Comparison of ENCODE assay signal across 13 mouse cellular contexts in the genomic region with DNA sequence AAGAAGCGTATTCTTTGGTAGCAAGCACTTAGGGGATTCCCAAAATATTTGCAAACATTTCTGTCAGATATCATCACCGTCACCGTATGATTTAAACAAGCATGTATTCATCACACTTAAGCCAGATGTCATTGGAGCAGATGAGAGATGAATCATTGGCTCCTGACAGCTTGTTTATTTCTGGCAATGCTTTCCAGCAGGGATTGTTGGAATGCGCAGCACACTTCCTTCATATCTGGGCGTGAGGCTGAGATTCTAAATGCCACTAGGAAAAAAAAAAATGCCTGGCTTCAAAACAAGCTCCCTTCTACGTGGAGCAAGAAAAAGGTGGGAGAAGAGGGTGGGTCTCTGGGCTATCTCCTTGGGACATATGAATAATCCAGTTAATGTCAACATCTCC.
DNase-seq lines count a peak whose midpoint lies in the region; ATAC-seq and TF ChIP-seq lines count a peak whose summit lies in the region.
"Had no signal": no experiment of that assay in that cellular context is flagged by ENCODE, and none has a peak within 500 bp of the region (broad histone marks: within the 10 kb centered on the region; RNA-seq: fewer than 3 reads in every experiment).

No protein-coding gene starts in this region.

- peak; percentile 21 to 38 for DNase-seq in frontal cortex, postnatal 36 days (ENCODE audit: low spot score in 2 of 2)
- DNase-seq in frontal cortex, postnatal 10 days (ENCODE audit: low spot score in 2 of 2): no peak
- DNase-seq in lung, adult 18-20 months: peak; percentile 3 to 24
- DNase-seq in lung, adult 2 months: no peak
- DNase-seq in layer of hippocampus, adult 2 months (ENCODE audit: low spot score in 2 of 2): peak; percentile 37 to 55
- peak; percentile 12 for DNase-seq in mesoderm, embryonic 11.5 days (ENCODE audit: low read depth, low spot score)
- DNase-seq in adrenal gland, postnatal 36 days: no peak
- DNase-seq: cerebellum, adult 9-11 months; gastrocnemius, postnatal 25 days; liver, postnatal 0 days had no signal

- H3K27ac ChIP-seq in layer of hippocampus, adult 2 months: no peak overlapping the region
- H3K27ac ChIP-seq: embryonic facial prominence, embryonic 13.5 days had no signal

- TF ChIP-seq POLR2A in lung, adult 2 months (IDR thresholded peaks at IDR 0.05; ENCODE audit: borderline replicate concordance, extremely low read depth, low read depth, low read length): no peak

- no peak for ATAC-seq in megakaryocyte progenitor cell, adult 5-6 weeks (replicated peaks; ENCODE audit: poor library complexity)
- ATAC-seq: liver, postnatal 0 days had no signal

- no peak overlapping the region for H3K4me3 ChIP-seq in lung, adult 2 months (replicated peaks; ENCODE audit: extremely low read depth, low read depth, low read length)
- no peak overlapping the region for H3K4me3 ChIP-seq in layer of hippocampus, adult 2 months
- H3K4me3 ChIP-seq: embryonic facial prominence, embryonic 13.5 days; myocyte had no signal

- 27% methylated on average over 6 of the region's 6 CpGs for WGBS in lung, adult 2 months

- H3K4me1 ChIP-seq in lung, adult 2 months (ENCODE audit: control insufficient read depth, insufficient read depth, low read length): no peaks in the 10 kb centered on the region; the same call in 1 of the 2 replicates

- TF ChIP-seq CTCF in lung, adult 2 months (IDR thresholded peaks at IDR 0.05; ENCODE audit: insufficient read depth, low read length): no peak
- TF ChIP-seq CTCF in layer of hippocampus, adult 2 months (conservative IDR thresholded peaks at IDR 0.05): no peak

Comparison
In these comparisons a context has a peak if more than half of its experiments do, and no peak if none do; other contexts are left out.
1. DNase-seq: peak in frontal cortex, postnatal 36 days (2 of 2), lung, adult 18-20 months (2 of 2), layer of hippocampus, adult 2 months (2 of 2) and mesoderm, embryonic 11.5 days (single experiment); none in frontal cortex, postnatal 10 days (0 of 2), lung, adult 2 months (single experiment) and adrenal gland, postnatal 36 days (0 of 2).